Mouse (Mus musculus) adrenal gland, adult 18-20 months (tissue): ENCODE measurements around the gene Crip2. TPM values are rescaled to one million over a fixed set of nuclear protein-coding genes. Genes with fewer than 3 reads are reported as not detected.
A peak's percentile ranks its signal among the peaks of the same experiment; 100 is the strongest.

Experiments
- DNase-seq, 2 experiments: peaks; one replicate each; pipeline ENCODE4 v3.0.0; 2021 to 2022; ENCODE audit warnings: low spot score in 2 of 2
- total RNA-seq, 2 experiments: library from RNA; stranded (reverse); gene quantifications; 1 replicate in 1 of 2; 2 replicates in 1 of 2; pipeline ENCODE4 v1.2.3; 2021

Crip2 gene
- total RNA-seq, 2 experiments from 2014 or later: 48.1 to 55.6 TPM

DNA sequence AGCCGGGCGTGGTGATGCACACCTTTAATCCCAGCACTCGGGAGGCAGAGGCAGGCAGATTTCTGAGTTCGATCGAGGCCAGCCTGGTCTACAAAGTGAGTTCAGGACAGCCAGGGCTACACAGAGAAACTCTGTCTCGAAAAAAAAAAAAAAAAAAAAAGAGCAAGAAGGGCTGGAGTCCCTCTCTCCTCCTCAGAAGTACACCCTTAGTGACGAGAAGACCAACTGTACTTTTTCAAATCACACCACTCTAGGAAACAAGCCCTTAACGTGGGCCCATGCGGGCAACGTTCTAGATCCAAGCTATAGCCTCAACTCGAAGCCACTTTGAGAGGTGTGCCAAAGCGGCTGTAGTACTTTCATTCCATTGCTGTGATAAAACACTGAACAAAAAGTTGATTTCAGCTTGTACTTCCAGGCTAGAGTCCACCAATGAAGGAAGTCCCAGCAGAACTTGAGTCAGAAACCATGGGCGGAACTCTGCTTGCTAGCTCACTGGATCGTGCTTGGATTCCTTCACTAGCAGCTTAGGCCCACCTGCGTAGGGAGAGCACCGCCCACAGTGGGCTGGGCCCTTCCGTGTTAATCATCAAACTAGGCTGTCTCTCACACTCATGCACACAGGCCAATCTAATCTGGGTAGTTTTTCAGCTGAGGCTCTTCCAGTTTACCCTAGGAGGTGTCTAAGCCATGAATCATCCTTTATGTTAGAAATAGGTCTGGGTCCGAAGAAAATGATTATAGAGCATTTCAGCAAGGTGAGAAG is 37.1 kb downstream of the Crip2 start:
- no peak for DNase-seq

DNA sequence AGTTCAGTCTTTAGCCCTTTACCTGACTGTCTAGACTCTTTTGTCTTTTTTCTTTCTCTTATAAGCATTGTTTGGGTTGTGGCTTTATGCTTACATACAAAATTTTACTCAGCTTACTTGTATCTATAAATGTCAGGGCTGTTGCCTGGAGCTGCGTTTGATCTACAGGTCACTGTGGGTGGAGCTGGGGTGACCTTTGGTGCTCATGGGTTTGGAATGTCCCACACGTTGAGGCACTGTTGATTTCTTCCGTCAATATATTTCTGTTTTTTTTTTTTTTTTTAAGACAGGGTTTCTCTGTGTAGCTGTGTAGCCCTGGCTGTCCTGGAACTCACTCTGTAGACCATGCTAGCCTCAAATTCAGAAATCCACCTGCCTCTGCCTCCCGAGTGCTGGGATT is 41.0 kb downstream of the Crip2 start:
- DNase-seq: no peak

DNA sequence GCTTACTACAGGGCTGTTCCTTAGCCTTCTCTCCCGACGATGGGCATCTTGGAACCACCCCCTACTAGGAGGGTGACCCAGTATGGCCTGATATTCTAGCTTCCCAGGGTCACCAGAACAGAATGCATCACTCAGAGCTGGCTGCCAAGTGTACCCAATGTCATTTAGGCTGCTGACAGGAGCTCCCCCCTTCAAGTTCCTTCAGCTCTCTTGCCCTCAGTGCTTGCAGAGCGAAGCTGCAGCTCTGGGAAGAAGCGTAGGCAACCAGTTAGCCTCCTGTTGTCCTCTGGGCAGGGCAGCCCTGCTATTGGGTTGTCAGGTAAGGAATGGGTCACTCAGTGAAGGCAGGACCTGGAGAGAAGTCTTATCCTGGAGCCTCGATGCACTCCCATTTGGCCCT is 44.9 kb downstream of the Crip2 start:
- no peak for DNase-seq

DNA sequence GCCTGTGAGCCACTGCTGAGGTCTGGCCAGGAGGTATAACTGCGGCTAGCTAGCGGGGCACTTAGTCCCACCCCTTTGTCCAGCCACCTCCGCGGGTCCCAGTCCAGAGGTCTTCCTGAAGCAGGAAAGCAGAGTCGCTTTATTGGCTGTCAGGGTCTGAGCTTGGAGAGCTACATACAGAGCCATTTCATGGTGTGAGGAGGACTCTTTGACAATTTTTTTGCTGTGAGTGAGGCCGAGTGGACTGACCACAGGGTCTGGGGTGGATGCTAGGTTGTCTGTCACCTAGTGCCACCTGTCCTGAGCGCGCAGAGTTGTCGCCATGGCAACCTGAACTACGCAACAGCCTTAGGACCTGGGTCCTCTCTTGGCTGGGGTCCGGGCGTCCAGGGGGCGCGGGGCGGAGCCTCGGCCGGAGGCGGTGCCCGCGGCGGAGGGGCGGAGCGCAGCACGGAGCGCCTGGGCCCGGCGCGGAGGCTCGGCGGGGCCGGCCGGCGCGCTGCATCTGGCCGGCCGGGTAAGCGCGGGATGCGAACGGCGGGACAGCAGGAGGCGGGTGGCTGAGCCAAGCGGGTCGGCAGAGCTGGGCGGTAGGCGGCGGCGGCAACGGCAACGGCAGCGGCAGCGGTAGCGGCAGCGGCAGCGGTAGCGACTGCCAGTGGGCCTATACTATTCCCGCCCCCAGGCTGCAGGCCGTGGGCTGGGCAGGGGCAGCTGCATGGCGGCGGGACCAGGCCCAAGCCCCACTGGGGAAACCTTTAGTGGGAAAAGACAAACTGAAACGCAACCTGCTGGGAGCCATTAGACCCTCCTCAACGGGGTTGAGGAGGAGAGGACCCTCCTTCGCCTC is 45.6 kb downstream of the Crip2 start, which contains the start of gene Tmem121:
Gene Tmem121 (plus strand): TSS at position 489 of the 850 bp plus-strand sequence.
- DNase-seq: peak; percentile 33 to 47

DNA sequence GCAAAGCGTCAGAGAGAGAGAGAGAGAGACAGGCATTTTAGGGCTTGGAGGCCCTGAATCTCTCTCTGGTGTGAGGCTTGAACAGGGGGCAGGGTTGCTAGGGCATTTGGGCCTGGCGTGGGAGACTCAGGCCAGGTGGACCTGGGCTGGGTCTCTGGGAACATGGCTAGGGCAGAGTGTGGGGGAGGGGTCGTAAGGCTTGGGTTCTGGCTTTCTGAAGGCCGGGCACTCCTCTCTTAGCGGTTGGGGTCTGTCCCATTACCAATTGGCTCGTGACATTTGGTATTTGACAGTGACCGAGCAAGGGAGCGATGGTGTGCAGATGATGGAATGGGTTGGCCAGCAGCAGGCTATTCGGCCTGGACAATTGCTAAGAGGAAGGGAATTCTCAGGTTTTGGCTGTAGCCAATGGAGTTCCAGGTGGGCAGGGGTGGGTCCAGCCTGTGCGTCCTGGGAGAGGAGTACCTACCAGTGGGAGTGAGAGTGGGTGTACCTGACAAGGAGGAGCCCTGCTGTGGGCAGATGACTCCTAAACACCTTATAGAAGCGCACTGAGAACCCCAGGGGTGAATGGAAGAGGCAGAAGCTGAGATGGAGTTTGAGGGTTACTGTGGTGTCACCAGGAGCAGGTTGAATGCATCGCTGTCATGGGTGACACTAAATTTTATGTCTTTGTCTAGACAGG is 46.4 kb downstream of the Crip2 start:
- DNase-seq: no peak

- DNase-seq: no peak
Observed at GRCm38 (mm10) chr12:113187011-113187375, 47.0 kb downstream of the Crip2 start.

- DNase-seq: peak; percentile 81 to 83
Observed at GRCm38 (mm10) chr12:113187584-113188295, 47.7 kb downstream of the Crip2 start.

- DNase-seq: no peak
Observed at GRCm38 (mm10) chr12:113188349-113189055, 48.5 kb downstream of the Crip2 start.

DNA sequence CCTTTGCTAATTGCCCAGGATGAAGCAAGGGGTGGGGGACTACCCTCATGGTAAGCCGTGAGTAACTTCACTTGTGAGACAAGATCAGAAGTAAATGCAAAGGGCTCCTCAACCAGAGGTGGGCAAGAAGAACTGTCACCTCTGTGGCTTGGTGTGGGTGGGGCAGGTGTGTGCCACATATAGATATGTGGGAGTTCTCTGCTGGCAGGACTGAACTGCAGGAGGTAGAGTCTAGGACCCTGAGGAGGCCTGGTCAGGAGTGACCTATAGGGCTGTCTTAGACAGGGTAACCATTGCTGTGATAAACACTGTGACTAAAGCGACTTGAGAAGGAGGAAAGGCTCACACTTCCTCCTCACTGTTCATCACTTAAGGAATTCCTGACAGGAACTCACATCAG is 53.4 kb downstream of the Crip2 start:
- DNase-seq: no peak

Other genes with a start within 250 kb of the Crip2 start
- 1 to 10 TPM; 4.7 to 9.0 TPM for gene Jag2, start 210.5 kb upstream of the Crip2 start, total RNA-seq
- gene Nudt14, start 198.1 kb upstream of the Crip2 start, total RNA-seq: 10 to 100 TPM; 30.5 to 31.9 TPM
- gene Btbd6, start 163.8 kb upstream of the Crip2 start, total RNA-seq: 10 to 100 TPM; 14.9 to 15.5 TPM
- gene Brf1, start 139.5 kb upstream of the Crip2 start, total RNA-seq: 10 to 100 TPM; 39.1 to 50.4 TPM
- gene Pacs2, start 125.7 kb upstream of the Crip2 start, total RNA-seq: 10 to 100 TPM; 34.3 to 38.0 TPM
- under 1 TPM in 1 of 2 experiments, not detected in 1; 0.27 TPM for gene Tex22, start 65.7 kb upstream of the Crip2 start, total RNA-seq
- 10 to 100 TPM; 61.6 to 89.6 TPM for gene Mta1, start 42.0 kb upstream of the Crip2 start, total RNA-seq
- 100 to 1,000 TPM in 1 of 2 experiments, 10 to 100 TPM in 1; 52.9 to 106 TPM for gene Crip1, start 6.1 kb downstream of the Crip2 start, total RNA-seq
- gene Tedc1, start 16.2 kb downstream of the Crip2 start, total RNA-seq: under 1 TPM; 0.83 to 0.93 TPM
- gene Tmem121, start 45.7 kb downstream of the Crip2 start, total RNA-seq: 1 to 10 TPM; 5.4 to 7.2 TPM